Mouse (Mus musculus) stomach, postnatal 0 days (tissue): ENCODE data around the gene BC048562.

Experiments
- CTCF ChIP-seq: IDR thresholded peaks from 2 replicates; pipeline ENCODE4 v1.5.1; 2016; ENCODE audit warnings: antibody characterized with exemption, low read depth, mild to moderate bottlenecking, moderate library complexity
- EP300 ChIP-seq: optimal IDR thresholded peaks from 2 replicates; pipeline ENCODE3; 2016; ENCODE audit warnings: antibody characterized with exemption

GRCm38 (mm10) chr9:108441236-108441919 lies 5.1 kb downstream of the BC048562 start:
- no peak for TF ChIP-seq CTCF
- no peak for TF ChIP-seq EP300
